Mouse (Mus musculus) intestine, embryonic 14.5 days (tissue): ENCODE results near the gene Zfp689. TPM values are rescaled to one million over a fixed set of nuclear protein-coding genes. Genes with fewer than 3 reads are reported as not detected.
"Not testable (repeated sequence)": the region's sequence is repeated elsewhere in the genome, so short reads cannot be mapped to it uniquely, and the experiment has no call there.

Source experiments
- ATAC-seq: fragments of 200-750 bp; cut with Nextera tagmentation; replicated peaks from 2 replicates; pipeline ENCODE4 v1.8.0; 2017; ENCODE audit warnings: low read depth, moderate number of reproducible peaks, moderate TSS enrichment, moderate library complexity; ENCODE audit not compliant: low FRiP score, low TSS enrichment
- DNase-seq: peaks from one replicate; pipeline ENCODE4 v3.0.0-alpha.2; 2018; ENCODE audit warnings: low spot score
- H3K27ac ChIP-seq: fragments of 300-500 bp; sonication (generic); 2 replicates; pipeline ENCODE4 v1.5.1; 2014; ENCODE audit warnings: low read depth, mild to moderate bottlenecking, control low read depth
- H3K27me3 ChIP-seq: fragments of 300-500 bp; sonication (generic); replicated peaks from 2 replicates; pipeline ENCODE4 v1.6.1; 2014; ENCODE audit warnings: low read length, control low read depth; ENCODE audit not compliant: control insufficient read depth, insufficient read depth
- H3K36me3 ChIP-seq: fragments of 300-500 bp; sonication (generic); 2 replicates; pipeline ENCODE4 v1.6.1; 2014; ENCODE audit warnings: low read length, control low read depth; ENCODE audit not compliant: control insufficient read depth, insufficient read depth
- H3K4me1 ChIP-seq: fragments of 300-500 bp; sonication (generic); replicated peaks from 2 replicates; pipeline ENCODE4 v1.6.1; 2014; ENCODE audit warnings: low read length, control low read depth, mixed read lengths; ENCODE audit not compliant: control insufficient read depth, insufficient read depth
- H3K4me2 ChIP-seq: fragments of 300-500 bp; sonication (generic); 2 replicates; pipeline ENCODE4 v1.6.1; 2014; ENCODE audit warnings: low read length
- H3K4me3 ChIP-seq: fragments of 300-500 bp; sonication (generic); 2 replicates; pipeline ENCODE4 v1.5.1; 2014; ENCODE audit warnings: low read depth, low read length, control low read depth, mixed read lengths
- H3K9ac ChIP-seq: fragments of 300-500 bp; sonication (generic); 2 replicates; pipeline ENCODE4 v1.6.1; 2014; ENCODE audit warnings: mild to moderate bottlenecking, low read length
- H3K9me3 ChIP-seq: fragments of 300-500 bp; sonication (generic); 2 replicates; pipeline ENCODE4 v1.6.1; 2016; ENCODE audit warnings: low read length, control low read depth; ENCODE audit not compliant: control insufficient read depth
- WGBS: fragments of 180-500 bp; shearing (Covaris S2); extraction: QIAGEN DNeasy Blood & Tissue Kit; methylation state at CpG from one replicate; pipeline ENCODE4 v1.1.7; 2014; 5-methylcytosine and 5-hydroxymethylcytosine counted together
- polyA plus RNA-seq: library from polyadenylated mRNA; unstranded; fragments of >200 nt; fragmentation: Nextera tagmentation; extraction: Ambion mirVana; gene quantifications from 2 replicates; pipeline ENCODE4 v1.2.1, GENCODE M21; 2014

Zfp689 gene
- polyA plus RNA-seq, 1 experiment from 2014 or later, result 6.7 TPM

DNA sequence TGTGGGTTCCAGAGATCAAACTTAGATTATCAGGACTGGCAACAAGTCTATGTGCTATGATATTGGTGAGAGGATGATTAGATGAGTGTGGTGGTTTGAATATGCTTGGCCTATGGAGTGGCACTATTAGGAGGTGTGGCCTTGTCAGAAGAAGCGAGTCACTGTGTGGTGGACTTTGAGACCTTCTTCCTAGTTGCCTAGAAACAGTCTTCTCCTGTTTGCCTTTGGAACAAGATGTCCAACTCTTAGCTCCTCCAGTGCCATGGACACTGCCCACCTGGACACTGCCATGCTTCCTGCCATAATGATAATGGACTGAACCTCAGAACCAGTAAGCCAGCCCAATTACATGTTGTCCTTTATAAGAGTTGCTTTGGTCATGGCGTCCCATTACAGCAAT lies 23.0 kb downstream of the Zfp689 start:
- 71% methylated on average over 2 of the region's 2 CpGs for WGBS
- Histone ChIP-seq H3K4me1 (peaks cover 4% of the 10 kb centered on the region; the same call in 1 of the 2 replicates), H3K36me3 (no peaks in the 10 kb centered on the region), H3K9ac (no peak overlapping the region), H3K27ac (no peak overlapping the region), H3K9me3 (no peaks in the 10 kb centered on the region), H3K27me3 (peaks cover 9% of the 10 kb centered on the region; the same call in 1 of the 2 replicates), H3K4me2 (no peak overlapping the region), H3K4me3 (no peak overlapping the region)
- DNase-seq (no peak), ATAC-seq (no peak)

GRCm38 (mm10) chr7:127425291-127425690 lies 23.7 kb downstream of the Zfp689 start:
- Histone ChIP-seq H3K27ac (no peak overlapping the region), H3K27me3 (peaks cover 9% of the 10 kb centered on the region; the same call in 1 of the 2 replicates), H3K36me3 (no peaks in the 10 kb centered on the region), H3K9me3 (no peaks in the 10 kb centered on the region), H3K4me1 (peaks cover 4% of the 10 kb centered on the region; the same call in 1 of the 2 replicates), H3K9ac (no peak overlapping the region), H3K4me2 (no peak overlapping the region), H3K4me3 (no peak overlapping the region)
- WGBS, result 83% methylated on average over 3 of the region's 3 CpGs
- no peak for DNase-seq
- no peak for ATAC-seq

- DNase-seq (peak; percentile 55), ATAC-seq (peak; percentile 41; the same call in 1 of the 2 replicates)
- Histone ChIP-seq H3K4me3 (peak overlapping the region; percentile 74), H3K27ac (no peak overlapping the region), H3K9me3 (no peaks in the 10 kb centered on the region), H3K4me2 (peak overlapping the region; percentile 93), H3K36me3 (peaks cover 13% of the 10 kb centered on the region; the same call in 1 of the 2 replicates), H3K4me1 (peaks cover 4% of the 10 kb centered on the region; the same call in 1 of the 2 replicates), H3K9ac (no peak overlapping the region), H3K27me3 (peaks cover 9% of the 10 kb centered on the region; the same call in 1 of the 2 replicates)
- WGBS, result 3% methylated on average over 15 of the region's 15 CpGs
Observed at GRCm38 (mm10) chr7:127422247-127422646, 26.7 kb downstream of the Zfp689 start.

DNA sequence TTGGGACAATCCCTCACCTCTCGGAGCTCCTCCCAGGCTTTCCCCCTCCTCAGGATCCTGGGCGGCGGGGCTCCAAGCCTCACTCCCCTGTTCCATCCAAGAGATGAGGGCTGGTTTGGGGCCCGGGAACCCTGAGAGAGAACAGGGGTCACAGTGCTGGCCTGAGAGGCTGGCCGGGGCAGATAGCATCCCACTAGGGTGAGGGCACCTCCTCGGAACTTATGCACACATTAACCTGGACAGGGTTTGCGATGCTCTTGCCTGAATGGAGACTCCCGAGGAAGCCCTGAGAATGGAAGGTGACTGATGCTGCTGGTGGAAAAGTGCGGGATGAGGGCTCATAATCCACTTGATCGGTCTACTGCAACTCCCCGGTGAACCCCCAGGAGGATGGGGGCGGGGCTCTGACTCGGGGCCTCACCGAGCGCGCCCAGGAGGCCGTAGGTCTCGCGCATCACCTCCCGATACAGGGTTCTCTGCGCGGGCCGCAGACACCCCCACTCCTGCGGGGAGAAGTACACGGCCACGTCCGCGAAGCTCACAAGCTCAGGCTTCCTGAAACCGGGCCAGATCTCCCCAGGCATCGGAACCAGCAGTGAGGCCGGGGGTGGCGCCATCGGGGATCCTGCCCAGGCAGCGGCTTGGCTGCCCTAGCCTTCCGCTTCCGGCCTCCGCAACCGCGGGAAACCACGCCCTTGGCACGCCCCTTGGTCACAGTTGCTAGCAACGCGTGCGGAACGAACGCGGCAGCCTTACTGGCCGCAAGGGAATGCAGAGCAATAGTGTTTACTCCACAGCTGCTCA lies 27.4 kb downstream of the Zfp689 start, which contains the start of gene Zfp688:
Gene Zfp688 (minus strand): TSS at position 681 of the 804 bp plus-strand sequence.
- under 1% methylated on average over 46 of the region's 48 CpGs for WGBS
- DNase-seq, result peak; percentile 98
- peak within 1 kb of the TSS; percentile 93 for H3K4me2 ChIP-seq
- H3K4me3 ChIP-seq, result peak within 1 kb of the TSS; percentile 74
- H3K9me3 ChIP-seq, result no peaks in the 10 kb centered on the region
- H3K27ac ChIP-seq, result no peak within 1 kb of the TSS
- H3K36me3 ChIP-seq, result peaks cover 13% of the 10 kb centered on the region; the same call in 1 of the 2 replicates
- peak; percentile 95 for ATAC-seq
- peaks cover 4% of the 10 kb centered on the region; the same call in 1 of the 2 replicates for H3K4me1 ChIP-seq
- H3K27me3 ChIP-seq, result peaks cover 9% of the 10 kb centered on the region; the same call in 1 of the 2 replicates
- H3K9ac ChIP-seq, result peak within 1 kb of the TSS; percentile 71

- no peak overlapping the region for H3K9ac ChIP-seq
- no peak for DNase-seq
- no peaks in the 10 kb centered on the region for H3K36me3 ChIP-seq
- H3K27ac ChIP-seq, result no peak overlapping the region
- no peaks in the 10 kb centered on the region for H3K9me3 ChIP-seq
- no peaks in the 10 kb centered on the region for H3K27me3 ChIP-seq
- no peak for ATAC-seq
- no peak overlapping the region for H3K4me3 ChIP-seq
- H3K4me2 ChIP-seq, result no peak overlapping the region
- 79% methylated on average over 2 of the region's 2 CpGs for WGBS
- H3K4me1 ChIP-seq, result no peaks in the 10 kb centered on the region; the same call in 1 of the 2 replicates
Observed at GRCm38 (mm10) chr7:127411418-127411817, 37.5 kb downstream of the Zfp689 start.

DNA sequence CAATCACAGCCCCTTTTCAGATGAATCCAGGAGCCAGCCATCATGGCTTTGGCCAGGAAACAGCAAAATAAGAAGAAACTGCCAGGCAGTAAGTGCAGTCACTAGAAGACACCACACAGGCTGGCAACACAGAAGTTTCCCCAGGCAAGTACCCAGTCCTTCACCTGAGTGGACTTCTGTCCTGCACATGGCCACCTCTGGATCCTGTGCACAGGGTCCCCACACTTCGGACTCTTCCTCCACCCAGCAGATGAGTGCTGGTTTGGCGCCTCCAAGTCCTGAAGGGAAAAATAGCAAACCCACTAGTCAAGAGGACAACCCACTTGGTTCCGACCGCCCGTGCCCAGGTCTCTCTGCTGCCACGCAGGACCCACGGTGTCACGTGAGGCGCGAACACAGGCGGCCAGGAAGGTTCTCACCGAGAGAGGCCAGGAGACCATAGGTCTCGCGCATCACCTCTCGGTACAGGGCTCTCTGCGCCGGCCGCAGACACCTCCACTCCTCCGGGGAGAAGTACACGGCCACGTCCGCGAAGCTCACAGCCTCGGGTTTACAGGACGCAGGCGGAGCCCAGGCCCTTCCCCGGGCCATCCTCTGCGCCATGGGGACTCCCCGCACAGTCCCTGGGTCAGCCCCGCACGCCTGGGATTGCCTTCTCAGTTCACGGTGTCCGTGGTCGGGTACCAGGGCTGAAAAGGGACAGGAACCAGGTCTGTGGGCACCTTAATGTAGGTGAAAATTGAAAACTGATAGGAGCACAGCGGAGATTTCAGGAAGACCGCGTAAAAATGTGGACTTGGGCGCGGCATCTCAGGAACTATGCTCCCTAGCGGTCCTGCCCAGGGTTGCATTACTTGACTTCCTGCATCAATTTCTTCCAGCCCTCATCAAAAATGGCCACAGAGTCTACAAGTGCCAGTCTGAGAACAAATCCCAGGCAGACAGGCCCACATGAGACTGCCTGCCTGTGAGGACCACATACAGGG lies 42.7 kb downstream of the Zfp689 start, which contains the start of gene Zfp764:
Gene Zfp764 (minus strand): TSS at position 821 of the 986 bp plus-strand sequence.
- DNase-seq (peak; percentile 92), ATAC-seq (peak; percentile 79)
- H3K4me1 ChIP-seq, H3K9me3 ChIP-seq, H3K36me3 ChIP-seq, H3K27me3 ChIP-seq: not testable (repeated sequence)
- H3K4me3 ChIP-seq, result peak within 1 kb of the TSS; percentile 49
- H3K9ac ChIP-seq, result peak within 1 kb of the TSS; percentile 70
- H3K27ac ChIP-seq, result peak within 1 kb of the TSS; percentile 64; the same call in 1 of the 2 replicates
- WGBS, result 4% methylated on average over 40 of the region's 40 CpGs
- peak within 1 kb of the TSS; percentile 90 for H3K4me2 ChIP-seq

DNA sequence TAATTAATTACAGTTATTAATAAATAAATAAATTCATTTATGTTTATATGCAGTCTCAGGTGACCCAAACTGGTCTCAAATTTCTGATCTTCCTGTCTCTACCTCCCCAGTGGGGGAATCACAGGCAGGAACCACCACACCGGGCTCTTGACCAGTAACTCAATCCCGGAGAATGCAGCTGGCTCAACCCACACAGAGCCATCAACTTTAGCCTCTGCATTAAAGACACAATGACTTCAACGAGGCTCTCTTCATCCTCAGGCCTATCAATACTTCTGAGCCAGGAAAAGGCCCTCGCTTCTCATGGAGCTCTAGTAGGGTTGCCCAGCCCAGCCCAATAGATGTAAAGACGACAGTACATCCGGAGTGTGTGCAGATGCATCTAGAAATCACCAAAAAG lies 44.9 kb downstream of the Zfp689 start:
- H3K4me3 ChIP-seq, ATAC-seq, H3K36me3 ChIP-seq, H3K27ac ChIP-seq, DNase-seq, H3K9me3 ChIP-seq, H3K4me1 ChIP-seq, H3K9ac ChIP-seq, H3K4me2 ChIP-seq, H3K27me3 ChIP-seq: not testable (repeated sequence)
- WGBS, result 92% methylated on average over 6 of the region's 6 CpGs

DNA sequence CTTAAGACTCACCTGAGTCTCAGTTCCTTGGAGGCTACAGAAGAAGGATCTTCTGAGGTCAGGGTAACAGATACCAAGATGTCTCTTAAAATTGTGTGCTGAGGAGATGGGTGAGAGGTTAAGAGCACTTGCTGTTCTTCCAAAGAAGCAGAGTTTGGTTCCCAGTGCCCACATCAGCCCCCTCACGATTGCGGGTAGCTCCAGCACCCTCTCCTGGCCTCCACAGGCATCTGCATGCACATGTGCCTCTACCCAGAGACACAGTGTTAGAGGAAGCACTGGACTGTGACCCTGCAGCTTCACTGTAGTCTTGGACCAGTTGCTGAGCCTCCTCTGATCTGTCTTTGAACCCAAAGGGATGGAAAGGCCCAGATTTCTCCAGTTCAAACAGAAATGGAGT lies 46.0 kb downstream of the Zfp689 start:
- DNase-seq (no peak), ATAC-seq (no peak)
- H3K4me2 ChIP-seq, result no peak overlapping the region
- H3K9me3 ChIP-seq, result peaks cover 4% of the 10 kb centered on the region; the same call in 1 of the 2 replicates
- WGBS, result 51% methylated on average over 2 of the region's 2 CpGs
- no peaks in the 10 kb centered on the region for H3K27me3 ChIP-seq
- H3K9ac ChIP-seq, result no peak overlapping the region
- H3K4me1 ChIP-seq, result no peaks in the 10 kb centered on the region; the same call in 1 of the 2 replicates
- no peak overlapping the region for H3K4me3 ChIP-seq
- no peaks in the 10 kb centered on the region for H3K36me3 ChIP-seq
- H3K27ac ChIP-seq, result no peak overlapping the region
